Mouse (Mus musculus) hindbrain, embryonic 15.5 days (tissue): ENCODE results near the gene Stag2. TPM values are rescaled to one million over a fixed set of nuclear protein-coding genes. Genes with fewer than 3 reads are reported as not detected.

Experiments
- ATAC-seq: fragments of 200-750 bp; cut with Nextera tagmentation; 2 replicates; pipeline ENCODE4 v1.8.0; 2017; ENCODE audit warnings: low read depth, moderate number of reproducible peaks, moderate TSS enrichment; ENCODE audit not compliant: low FRiP score
- H3K27ac ChIP-seq: fragments of 300-500 bp; sonication (generic); replicated peaks from 2 replicates; pipeline ENCODE4 v1.5.1; 2015; ENCODE audit warnings: mild to moderate bottlenecking, inconsistent platforms
- H3K27me3 ChIP-seq: fragments of 300-500 bp; sonication (generic); 2 replicates; pipeline ENCODE4 v1.6.1; 2015; ENCODE audit warnings: control low read depth, inconsistent platforms
- H3K36me3 ChIP-seq: fragments of 300-500 bp; sonication (generic); 2 replicates; pipeline ENCODE4 v1.6.1; 2015; ENCODE audit warnings: control low read depth, inconsistent platforms
- H3K4me1 ChIP-seq: fragments of 300-500 bp; sonication (generic); replicated peaks from 2 replicates; pipeline ENCODE4 v1.6.1; 2015; ENCODE audit warnings: control low read depth, inconsistent platforms
- H3K4me2 ChIP-seq: fragments of 300-500 bp; sonication (generic); 2 replicates; pipeline ENCODE4 v1.6.1; 2015; ENCODE audit warnings: moderate library complexity, mild to moderate bottlenecking, inconsistent platforms
- H3K4me3 ChIP-seq: fragments of 300-500 bp; sonication (generic); 2 replicates; pipeline ENCODE4 v1.5.1; 2015; ENCODE audit warnings: mild to moderate bottlenecking, inconsistent platforms
- H3K9ac ChIP-seq: fragments of 300-500 bp; sonication (generic); 2 replicates; pipeline ENCODE4 v1.6.1; 2015; ENCODE audit warnings: inconsistent platforms
- H3K9me3 ChIP-seq: fragments of 300-500 bp; sonication (generic); 2 replicates; pipeline ENCODE4 v1.6.1; 2016; ENCODE audit warnings: control low read depth, inconsistent platforms
- WGBS: fragments of 180-500 bp; shearing (Covaris S2); methylation state at CpG from one replicate; pipeline ENCODE4 v1.1.7; 2015; 5-methylcytosine and 5-hydroxymethylcytosine counted together
- polyA plus RNA-seq: library from polyadenylated mRNA; unstranded; fragments of >200 nt; fragmentation: Nextera tagmentation; extraction: Ambion mirVana; gene quantifications from 2 replicates; pipeline ENCODE4 v1.2.1, GENCODE M21; 2015

Stag2 gene
- polyA plus RNA-seq, result 17.6 and 21.8 TPM in 2 replicates

DNA sequence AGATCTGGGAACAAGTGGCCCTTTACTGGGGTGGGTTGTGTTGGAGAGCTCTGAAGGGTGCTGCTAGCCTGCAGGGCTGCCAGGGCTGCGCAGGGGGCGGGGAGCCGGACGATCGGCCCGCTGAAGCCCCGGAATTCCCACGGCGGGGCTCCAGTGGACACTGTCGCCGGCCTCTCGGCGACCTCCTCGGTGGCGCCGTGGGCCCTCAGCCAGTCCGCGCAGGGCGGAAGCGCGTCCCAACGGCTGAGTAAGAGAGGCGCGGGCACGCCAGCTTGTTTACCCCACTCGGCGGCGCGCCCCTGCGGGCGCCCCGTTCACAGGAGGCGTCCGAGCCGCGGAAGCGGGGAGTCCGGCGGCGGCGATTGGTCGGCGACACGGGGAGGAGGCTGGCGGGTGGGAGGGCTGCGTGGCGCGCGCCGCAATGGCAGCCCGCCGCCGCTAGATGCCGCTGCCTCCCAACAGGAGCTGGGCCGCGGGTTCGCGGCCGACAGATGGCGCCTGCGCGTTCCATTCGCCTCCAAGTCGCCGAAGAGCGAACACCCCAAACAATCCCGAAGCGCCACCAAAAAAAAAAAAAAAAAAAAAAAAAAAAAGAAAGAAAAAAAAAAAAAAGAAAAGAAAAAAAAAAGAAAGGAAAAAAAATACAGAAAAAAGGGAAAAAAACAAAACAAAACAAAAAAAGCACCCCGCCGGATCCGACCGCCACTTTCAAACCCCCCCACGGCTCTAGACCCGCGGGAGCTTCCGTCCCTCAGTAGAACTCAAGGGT is at the start of gene Stag2:
TSS of gene Stag2 (plus strand) at position 530 of the 769 bp plus-strand sequence.
- Histone ChIP-seq H3K36me3 (no peaks in the 10 kb centered on the region), H3K27ac (peak within 1 kb of the TSS; percentile 98), H3K4me3 (peak within 1 kb of the TSS; percentile 63), H3K4me2 (peak within 1 kb of the TSS; percentile 57), H3K9ac (peak within 1 kb of the TSS; percentile 75), H3K27me3 (no peaks in the 10 kb centered on the region), H3K9me3 (no peaks in the 10 kb centered on the region), H3K4me1 (peaks cover 6% of the 10 kb centered on the region)
- WGBS, result 7% methylated on average over 52 of the region's 76 CpGs
- peak; percentile 83 for ATAC-seq

DNA sequence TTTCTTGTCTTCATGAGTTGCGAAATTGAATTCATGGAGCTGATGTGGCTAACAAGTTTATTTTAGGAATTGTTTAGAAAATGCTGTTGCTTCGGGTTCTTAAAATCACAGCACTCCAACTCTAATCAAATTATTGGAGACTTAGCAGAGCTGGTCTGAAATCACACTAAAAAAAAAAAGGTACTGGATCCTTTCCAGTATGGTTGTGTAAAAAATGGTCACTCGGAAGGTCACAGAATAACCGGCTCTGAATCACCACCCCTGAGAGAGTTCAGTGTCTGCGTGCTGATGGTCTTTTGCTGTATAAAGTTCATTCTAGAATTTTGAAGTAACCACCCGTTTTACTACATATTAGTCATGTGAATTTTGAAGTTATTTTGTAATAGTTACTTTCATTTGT is 42.0 kb upstream of the Stag2 start:
- Histone ChIP-seq H3K4me3 (no peak overlapping the region), H3K9me3 (no peaks in the 10 kb centered on the region), H3K4me1 (no peaks in the 10 kb centered on the region), H3K27me3 (no peaks in the 10 kb centered on the region), H3K9ac (no peak overlapping the region), H3K4me2 (no peak overlapping the region), H3K27ac (no peak overlapping the region), H3K36me3 (peaks cover 7% of the 10 kb centered on the region)
- 93% methylated on average over 6 of the region's 6 CpGs for WGBS
- no peak for ATAC-seq

DNA sequence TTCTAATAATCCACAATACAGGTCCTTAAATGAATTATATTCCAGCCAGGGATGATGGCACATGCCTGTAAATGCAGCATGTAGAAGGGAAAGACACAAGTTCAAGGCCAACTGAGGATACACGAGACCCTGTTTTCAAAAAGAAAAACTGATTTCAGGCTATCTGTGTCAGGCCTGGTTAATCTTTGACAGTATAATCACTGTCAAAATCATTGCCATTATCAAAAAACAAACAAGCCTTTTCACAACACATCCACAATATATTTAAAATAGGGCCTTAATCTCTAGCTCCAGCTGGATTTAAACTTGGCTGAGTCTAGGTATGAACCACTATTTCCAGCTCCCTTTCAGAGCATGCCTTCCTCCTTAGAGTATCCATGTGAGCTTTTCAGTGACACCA is 38.5 kb upstream of the Stag2 start:
- Histone ChIP-seq H3K36me3 (peaks cover 7% of the 10 kb centered on the region), H3K4me1 (no peaks in the 10 kb centered on the region), H3K4me2 (no peak overlapping the region), H3K4me3 (no peak overlapping the region), H3K27ac (no peak overlapping the region), H3K9me3 (no peaks in the 10 kb centered on the region), H3K27me3 (no peaks in the 10 kb centered on the region), H3K9ac (no peak overlapping the region)
- no peak for ATAC-seq
- WGBS, result 79% methylated on average over 1 of the region's 1 CpGs

DNA sequence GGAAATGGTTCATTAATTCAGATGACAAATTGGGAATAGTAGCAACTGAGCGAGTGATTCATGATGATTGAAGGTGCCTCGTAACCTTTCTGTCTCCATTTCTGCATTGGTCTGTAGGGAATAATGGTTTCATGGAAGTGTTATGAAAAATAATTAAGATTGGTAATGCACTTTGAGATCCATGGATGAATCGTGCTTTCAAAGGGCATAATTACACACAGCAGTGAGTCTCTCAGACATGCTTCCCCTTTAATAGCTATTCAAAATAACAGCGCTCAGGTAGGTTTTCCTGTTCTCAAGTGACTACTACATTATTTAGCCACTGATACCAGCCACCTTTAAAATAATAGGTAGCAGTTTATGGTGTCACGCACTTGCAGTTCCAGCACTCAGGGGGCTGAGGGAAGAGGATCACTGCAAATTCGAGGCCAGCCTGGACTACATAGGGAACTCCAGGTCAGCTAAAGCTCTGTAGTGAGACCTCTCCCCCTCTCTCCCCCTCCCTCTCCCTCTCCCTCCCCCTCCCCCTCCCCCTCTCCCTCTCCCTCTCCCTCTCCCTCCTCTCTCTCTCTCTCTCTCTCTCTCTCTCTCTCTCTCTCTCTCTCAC is 29.6 kb upstream of the Stag2 start:
- 61% methylated on average over 6 of the region's 6 CpGs for WGBS
- no peaks in the 10 kb centered on the region for H3K4me1 ChIP-seq
- H3K4me3 ChIP-seq, result no peak overlapping the region
- H3K36me3 ChIP-seq, result no peaks in the 10 kb centered on the region
- H3K27me3 ChIP-seq, result no peaks in the 10 kb centered on the region
- no peak overlapping the region for H3K9ac ChIP-seq
- no peak for ATAC-seq
- H3K4me2 ChIP-seq, result no peak overlapping the region
- no peak overlapping the region for H3K27ac ChIP-seq
- no peaks in the 10 kb centered on the region for H3K9me3 ChIP-seq

DNA sequence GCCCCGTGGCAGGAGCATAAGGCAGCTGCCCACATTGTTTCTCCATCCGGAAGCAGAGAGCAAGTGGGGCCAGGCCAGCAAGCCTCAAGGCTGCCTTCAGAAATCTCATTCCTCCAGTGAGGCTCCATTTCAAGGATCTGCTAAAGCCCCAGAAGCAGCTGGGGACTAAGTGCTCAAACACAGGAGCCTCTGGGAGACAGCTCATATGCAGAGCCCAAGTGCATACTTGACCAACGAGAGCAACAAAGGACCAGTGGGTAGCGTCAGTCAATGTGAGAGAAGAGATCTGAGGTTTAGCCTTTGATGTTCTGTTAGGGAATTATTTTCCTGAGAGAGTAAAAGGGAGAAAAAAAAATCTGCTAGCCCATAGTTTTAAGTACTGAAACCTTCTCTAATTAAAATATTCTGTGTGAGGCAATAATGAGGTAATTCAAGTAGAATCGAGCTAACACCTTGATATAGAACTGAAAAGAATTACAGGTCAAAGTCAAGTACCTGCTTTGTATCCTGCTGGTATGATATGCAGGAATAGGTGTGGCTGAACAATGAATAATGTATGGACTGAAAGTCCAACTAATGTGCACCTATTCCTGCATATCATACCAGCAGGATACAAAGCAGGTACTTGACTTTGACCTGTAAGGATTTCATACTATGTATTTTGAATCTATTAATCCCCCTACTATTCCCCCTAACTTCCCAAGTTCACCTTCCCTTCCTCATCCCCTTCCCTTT is 24.0 kb upstream of the Stag2 start:
- no peak for ATAC-seq
- H3K4me1 ChIP-seq, result no peaks in the 10 kb centered on the region
- no peak overlapping the region for H3K9ac ChIP-seq
- H3K27ac ChIP-seq, result no peak overlapping the region
- no peak overlapping the region for H3K4me2 ChIP-seq
- H3K9me3 ChIP-seq, result no peaks in the 10 kb centered on the region
- no peak overlapping the region for H3K4me3 ChIP-seq
- no peaks in the 10 kb centered on the region for H3K27me3 ChIP-seq
- H3K36me3 ChIP-seq, result no peaks in the 10 kb centered on the region
- whole genome bisulfite sequencing, result 83% methylated on average over 5 of the region's 5 CpGs

DNA sequence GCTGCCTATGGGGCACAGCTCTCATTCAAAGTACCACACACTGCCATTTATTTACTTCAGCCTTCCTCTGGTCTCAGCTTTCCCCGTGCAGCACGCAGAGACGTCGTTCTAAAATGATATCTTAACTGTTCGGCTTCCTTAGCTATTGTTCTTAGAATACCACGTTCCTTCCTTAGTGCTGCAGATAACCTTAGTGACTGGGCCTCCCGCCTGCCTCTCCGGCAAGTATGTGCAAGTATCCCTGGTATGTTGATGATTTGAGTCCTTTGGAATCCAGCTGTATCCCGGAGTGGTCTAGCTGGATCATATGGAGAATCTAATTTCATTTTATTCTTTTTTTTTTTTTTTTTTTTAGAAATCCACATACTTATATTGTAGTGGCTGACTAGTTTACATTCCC is 9.2 kb upstream of the Stag2 start:
- H3K36me3 ChIP-seq, result no peaks in the 10 kb centered on the region
- no peaks in the 10 kb centered on the region for H3K27me3 ChIP-seq
- H3K4me2 ChIP-seq, result no peak overlapping the region
- no peak overlapping the region for H3K4me3 ChIP-seq
- no peaks in the 10 kb centered on the region for H3K9me3 ChIP-seq
- no peak overlapping the region for H3K9ac ChIP-seq
- no peak for ATAC-seq
- WGBS, result 75% methylated on average over 9 of the region's 9 CpGs
- no peak overlapping the region for H3K27ac ChIP-seq
- H3K4me1 ChIP-seq, result no peaks in the 10 kb centered on the region

DNA sequence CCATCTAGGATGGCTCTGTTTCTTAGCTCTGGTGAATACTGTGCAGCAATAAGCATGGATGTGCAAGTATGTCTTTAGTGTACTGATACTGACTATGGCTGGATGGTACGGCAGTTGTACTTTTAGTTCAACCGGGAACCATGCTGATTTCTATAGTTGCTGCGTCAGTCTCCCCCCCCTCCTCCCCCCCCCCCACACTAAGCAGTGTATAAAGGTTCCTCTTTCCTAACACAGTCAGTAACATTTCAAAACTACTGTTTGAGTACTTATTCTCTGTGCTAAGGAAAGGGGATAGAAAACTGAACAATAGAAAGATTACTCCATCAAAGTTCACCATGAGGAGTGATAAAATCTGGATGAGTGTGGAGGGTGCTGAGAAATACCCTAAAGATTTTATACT is 6.5 kb upstream of the Stag2 start:
- no peak overlapping the region for H3K4me3 ChIP-seq
- H3K4me1 ChIP-seq, result no peaks in the 10 kb centered on the region
- no peaks in the 10 kb centered on the region for H3K36me3 ChIP-seq
- ATAC-seq, result no peak
- no peak overlapping the region for H3K9ac ChIP-seq
- no peaks in the 10 kb centered on the region for H3K27me3 ChIP-seq
- WGBS, result 85% methylated on average over 3 of the region's 3 CpGs
- H3K27ac ChIP-seq, result no peak overlapping the region
- H3K4me2 ChIP-seq, result no peak overlapping the region
- H3K9me3 ChIP-seq, result no peaks in the 10 kb centered on the region

DNA sequence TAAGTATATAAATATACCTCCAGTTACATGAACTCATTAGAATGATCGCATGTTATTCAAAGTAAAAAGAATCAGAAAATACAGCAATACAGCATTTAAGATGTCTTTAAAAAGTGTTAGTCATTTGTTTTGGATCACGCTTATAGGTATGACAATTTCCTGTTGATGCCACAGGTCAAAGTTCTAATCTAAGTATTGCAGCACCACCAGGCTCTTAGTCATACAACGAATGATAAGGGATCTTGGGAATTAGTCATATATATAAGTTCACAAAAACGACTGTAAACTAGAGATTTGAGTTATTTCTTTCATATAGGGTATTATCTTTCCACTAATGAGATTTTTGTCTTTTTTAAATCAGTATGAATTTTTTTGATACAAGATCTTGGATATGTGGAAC is 5.1 kb upstream of the Stag2 start:
- no peaks in the 10 kb centered on the region for H3K9me3 ChIP-seq
- no peak overlapping the region for H3K4me2 ChIP-seq
- no peak overlapping the region for H3K27ac ChIP-seq
- no peak overlapping the region for H3K4me3 ChIP-seq
- H3K4me1 ChIP-seq, result 0 out of 2 replicates have a peak, but pooled peaks cover 2% of the 10 kb centered on the region
- no peaks in the 10 kb centered on the region for H3K27me3 ChIP-seq
- no peaks in the 10 kb centered on the region for H3K36me3 ChIP-seq
- 87% methylated on average over 4 of the region's 4 CpGs for WGBS
- H3K9ac ChIP-seq, result no peak overlapping the region
- no peak for ATAC-seq

DNA sequence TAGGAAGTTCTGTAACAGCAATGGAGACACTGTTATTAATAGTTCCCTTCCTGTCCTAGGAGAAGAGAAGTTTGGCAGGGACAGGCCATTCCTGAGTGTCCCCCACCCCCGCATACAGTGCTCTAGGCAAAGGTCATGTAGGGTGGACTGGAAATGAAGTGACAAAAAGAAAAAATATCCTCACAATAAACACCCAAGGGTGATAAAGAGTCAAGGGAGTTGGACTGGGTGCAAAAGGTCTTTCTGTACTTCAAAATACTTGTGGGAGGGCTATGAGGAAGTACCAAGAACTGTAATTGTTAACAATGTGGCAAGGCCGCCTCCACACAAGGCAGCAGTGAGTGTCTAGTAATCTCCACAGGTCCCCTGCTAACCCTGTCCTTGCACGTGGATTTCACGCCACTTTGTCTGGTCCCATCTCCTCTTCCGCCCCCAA is 1.1 kb upstream of the Stag2 start:
- Histone ChIP-seq H3K4me1 (peaks cover 2% of the 10 kb centered on the region; the same call in 1 of the 2 replicates), H3K36me3 (no peaks in the 10 kb centered on the region), H3K4me3 (0 out of 2 replicates have a peak overlapping the region, but pooled peaks have one; percentile 63), H3K9me3 (no peaks in the 10 kb centered on the region), H3K4me2 (peak overlapping the region; percentile 57), H3K27me3 (no peaks in the 10 kb centered on the region), H3K9ac (no peak overlapping the region), H3K27ac (peak overlapping the region; percentile 87)
- ATAC-seq, result no peak
- WGBS, result 51% methylated on average over 5 of the region's 5 CpGs

DNA sequence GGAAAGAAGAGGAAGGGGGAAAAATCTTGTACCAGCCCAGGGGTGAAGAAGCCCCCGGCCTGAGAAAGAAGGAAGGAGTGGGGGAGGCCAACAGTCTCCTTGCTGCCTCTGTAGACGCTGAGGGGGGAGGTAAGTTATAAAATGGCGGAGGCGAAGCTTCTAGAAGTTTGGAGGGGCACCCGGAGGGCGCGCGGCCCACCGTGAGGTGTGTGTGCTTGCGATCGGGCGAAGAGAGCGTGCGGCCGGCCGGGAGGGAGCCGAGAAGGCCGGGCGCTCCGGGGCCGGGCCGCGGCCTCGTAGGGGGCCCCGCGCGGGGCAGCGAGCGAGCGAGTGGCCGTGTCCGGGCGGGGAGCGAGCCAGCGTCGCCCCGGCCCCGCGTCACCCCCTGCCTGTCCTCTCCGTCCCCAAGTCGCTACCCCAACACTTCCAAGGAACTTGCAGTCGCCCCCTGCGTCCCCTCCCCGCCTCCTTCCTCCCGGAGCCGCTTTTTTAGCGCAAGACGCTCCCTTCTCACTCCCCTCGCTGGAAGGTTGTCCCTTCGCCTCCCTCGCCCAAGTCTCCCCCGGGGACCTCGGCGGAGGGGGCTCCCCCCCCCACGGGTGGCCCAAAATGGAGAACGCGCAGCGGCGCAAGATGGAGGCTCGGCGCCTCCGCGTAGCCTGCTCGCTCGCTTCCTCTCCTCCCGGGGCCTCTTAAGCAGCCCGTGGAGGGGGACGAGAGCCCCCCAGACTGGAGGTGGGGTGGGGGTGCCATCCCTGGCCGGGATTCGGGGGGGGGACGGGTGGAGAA is 634 bp downstream of the Stag2 start:
- peak overlapping the region; percentile 52 for H3K4me2 ChIP-seq
- ATAC-seq, result peak; percentile 35
- no peaks in the 10 kb centered on the region for H3K27me3 ChIP-seq
- no peaks in the 10 kb centered on the region for H3K36me3 ChIP-seq
- H3K9ac ChIP-seq, result peak overlapping the region; percentile 75
- WGBS, result 33% methylated on average over 49 of the region's 71 CpGs
- no peaks in the 10 kb centered on the region for H3K9me3 ChIP-seq
- H3K4me1 ChIP-seq, result peaks cover 6% of the 10 kb centered on the region
- peak overlapping the region; percentile 63 for H3K4me3 ChIP-seq
- H3K27ac ChIP-seq, result peak overlapping the region; percentile 98

DNA sequence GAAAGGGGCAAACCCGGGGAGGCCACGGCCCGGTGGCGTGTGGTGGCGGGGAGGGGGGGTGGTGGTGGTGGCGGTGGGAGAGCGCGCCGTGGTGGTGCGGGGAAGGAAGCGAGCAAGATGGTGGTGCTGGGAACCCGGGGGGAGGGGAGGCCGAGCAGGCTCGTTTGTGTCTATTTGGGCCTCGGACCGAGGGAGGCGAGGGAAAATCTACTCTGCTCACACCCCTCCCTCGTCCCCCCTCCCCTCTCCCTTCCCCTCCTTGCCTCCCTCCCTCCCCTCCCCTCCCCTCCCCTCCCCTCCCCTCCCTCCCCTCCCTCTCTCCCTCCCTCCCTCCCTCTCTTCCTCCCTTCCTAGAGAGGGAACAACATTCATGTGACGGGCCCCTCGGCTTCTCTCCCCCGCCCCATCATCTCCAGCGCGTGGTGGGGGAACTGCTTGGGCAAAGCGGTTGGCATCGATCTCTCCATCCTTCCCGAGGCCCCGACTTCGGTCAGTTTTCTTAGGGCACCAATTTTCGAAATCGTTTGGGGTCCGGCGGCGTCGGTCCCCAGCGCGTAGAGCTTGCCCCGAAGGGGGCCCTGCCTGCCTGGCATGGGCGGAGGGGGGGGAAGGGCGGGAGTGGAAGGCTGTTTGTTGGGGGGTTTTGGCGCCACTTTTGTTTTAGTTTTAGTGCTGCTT is 1.4 kb downstream of the Stag2 start:
- Histone ChIP-seq H3K27ac (peak overlapping the region; percentile 98), H3K9me3 (no peaks in the 10 kb centered on the region), H3K4me2 (peak overlapping the region; percentile 55), H3K4me1 (peaks cover 6% of the 10 kb centered on the region), H3K36me3 (no peaks in the 10 kb centered on the region), H3K4me3 (peak overlapping the region; percentile 63), H3K9ac (peak overlapping the region; percentile 75), H3K27me3 (no peaks in the 10 kb centered on the region)
- WGBS, result 27% methylated on average over 18 of the region's 40 CpGs
- peak; percentile 87 for ATAC-seq
